Mouse (Mus musculus) forebrain, embryonic 15.5 days (tissue): ENCODE results near the gene Pde1b. TPM values are rescaled to one million over a fixed set of nuclear protein-coding genes. Genes with fewer than 3 reads are reported as not detected.

Experiments used
- ATAC-seq: fragments of 200-750 bp; cut with Nextera tagmentation; replicated peaks from 2 replicates; pipeline ENCODE4 v1.8.0; 2017; ENCODE audit warnings: mild to moderate bottlenecking, moderate TSS enrichment, moderate library complexity
- H3K27ac ChIP-seq: fragments of 300-500 bp; sonication (generic); replicated peaks from 2 replicates; pipeline ENCODE4 v1.5.1; 2015; ENCODE audit warnings: mild to moderate bottlenecking, inconsistent platforms
- H3K27me3 ChIP-seq: fragments of 300-500 bp; sonication (generic); 2 replicates; pipeline ENCODE4 v1.6.1; 2015; ENCODE audit warnings: inconsistent platforms
- H3K36me3 ChIP-seq: fragments of 300-500 bp; sonication (generic); 2 replicates; pipeline ENCODE4 v1.6.1; 2015; ENCODE audit warnings: mild to moderate bottlenecking, inconsistent platforms
- H3K4me1 ChIP-seq: fragments of 300-500 bp; sonication (generic); 2 replicates; pipeline ENCODE4 v1.6.1; 2015; ENCODE audit warnings: inconsistent platforms
- H3K4me2 ChIP-seq: fragments of 300-500 bp; sonication (generic); replicated peaks from 2 replicates; pipeline ENCODE4 v1.6.1; 2015; ENCODE audit warnings: mild to moderate bottlenecking, inconsistent platforms
- H3K4me3 ChIP-seq: fragments of 300-500 bp; sonication (generic); 2 replicates; pipeline ENCODE4 v1.5.1; 2015; ENCODE audit warnings: mild to moderate bottlenecking, inconsistent platforms
- H3K9ac ChIP-seq: fragments of 300-500 bp; sonication (generic); replicated peaks from 2 replicates; pipeline ENCODE4 v1.6.1; 2015; ENCODE audit warnings: mild to moderate bottlenecking, inconsistent platforms
- H3K9me3 ChIP-seq: fragments of 300-500 bp; sonication (generic); 2 replicates; pipeline ENCODE4 v1.6.1; 2016; ENCODE audit warnings: inconsistent platforms
- WGBS: fragments of 180-500 bp; shearing (Covaris S2); methylation state at CpG from one replicate; pipeline ENCODE4 v1.1.7; 2015; ENCODE audit warnings: mixed read lengths; 5-methylcytosine and 5-hydroxymethylcytosine counted together
- polyA plus RNA-seq: library from polyadenylated mRNA; unstranded; fragments of >200 nt; fragmentation: Nextera tagmentation; extraction: Ambion mirVana; gene quantifications from 2 replicates; pipeline ENCODE4 v1.2.1, GENCODE M21; 2015

The Pde1b gene
- polyA plus RNA-seq, 1 experiment from 2014 or later = 71.3 TPM

DNA sequence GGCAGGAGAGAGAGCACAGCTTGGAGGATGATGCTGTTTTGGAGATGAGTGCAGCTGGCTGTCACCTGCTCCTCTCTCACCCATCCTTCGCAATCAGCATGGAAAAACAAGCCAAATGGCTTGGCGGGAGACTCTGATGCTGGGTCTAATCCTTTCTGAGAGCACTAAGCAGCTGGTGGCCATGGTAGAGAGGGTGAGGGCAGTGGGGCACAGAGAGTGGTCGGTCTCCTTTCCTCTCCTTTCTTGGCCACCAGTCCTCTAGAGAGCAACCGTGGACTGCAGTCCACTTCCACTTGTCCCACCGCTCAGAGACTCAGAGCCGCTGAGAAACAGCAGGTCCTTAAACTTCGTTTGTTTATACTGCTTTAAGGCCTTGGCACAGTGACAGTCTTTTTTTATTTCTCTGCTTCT is 10.8 kb downstream of the Pde1b start:
- H3K9me3 ChIP-seq = no peaks in the 10 kb centered on the region
- peak; percentile 57 for ATAC-seq
- peak overlapping the region; percentile 59 for H3K9ac ChIP-seq

DNA sequence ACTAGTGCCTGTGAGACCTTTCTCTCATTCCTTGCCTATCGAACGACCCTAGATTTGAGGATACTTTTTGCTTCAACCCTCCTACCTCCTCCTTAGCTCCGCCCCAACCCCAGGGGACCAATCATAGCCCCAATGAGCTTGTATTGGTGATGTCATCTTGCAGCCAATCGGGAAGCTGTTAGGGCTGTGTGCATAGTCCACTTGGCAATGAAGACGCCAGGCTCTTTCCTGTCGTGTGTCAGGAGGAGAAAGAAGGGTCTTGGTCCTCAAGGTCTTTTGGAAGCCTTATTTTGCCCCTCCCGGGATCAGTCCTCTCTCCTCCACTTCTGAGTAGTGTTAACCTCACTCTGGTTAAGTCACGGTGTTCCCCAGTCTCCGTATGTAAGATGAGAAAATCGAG is 11.3 kb downstream of the Pde1b start:
- ATAC-seq = peak; percentile 93
- WGBS = under 1% methylated on average over 10 of the region's 10 CpGs
- peak overlapping the region; percentile 44 for H3K4me3 ChIP-seq
- H3K9ac ChIP-seq = peak overlapping the region; percentile 59
- H3K4me1 ChIP-seq = peaks cover 64% of the 10 kb centered on the region
- no peaks in the 10 kb centered on the region for H3K27me3 ChIP-seq
- H3K27ac ChIP-seq = peak overlapping the region; percentile 92
- peak overlapping the region; percentile 53 for H3K4me2 ChIP-seq
- no peaks in the 10 kb centered on the region for H3K36me3 ChIP-seq
- H3K9me3 ChIP-seq = no peaks in the 10 kb centered on the region

More for the DNA sequence above, 10.8 kb downstream of the Pde1b start:
- peak overlapping the region; percentile 44 for H3K4me3 ChIP-seq
- peaks cover 59% of the 10 kb centered on the region for H3K4me1 ChIP-seq
- WGBS = 2% methylated on average over 7 of the region's 7 CpGs
- H3K27ac ChIP-seq = peak overlapping the region; percentile 92
- peak overlapping the region; percentile 53 for H3K4me2 ChIP-seq
- H3K36me3 ChIP-seq = no peaks in the 10 kb centered on the region
- H3K27me3 ChIP-seq = no peaks in the 10 kb centered on the region

GRCm38 (mm10) chr15:103514914-103515313 is 12.1 kb downstream of the Pde1b start:
- peak overlapping the region; percentile 59; the same call in 1 of the 2 replicates for H3K9ac ChIP-seq
- H3K9me3 ChIP-seq = no peaks in the 10 kb centered on the region
- H3K4me2 ChIP-seq = peak overlapping the region; percentile 53
- ATAC-seq = no peak
- no peaks in the 10 kb centered on the region for H3K27me3 ChIP-seq
- peaks cover 65% of the 10 kb centered on the region for H3K4me1 ChIP-seq
- H3K36me3 ChIP-seq = no peaks in the 10 kb centered on the region
- H3K4me3 ChIP-seq = peak overlapping the region; percentile 44
- peak overlapping the region; percentile 92 for H3K27ac ChIP-seq
- WGBS = 23% methylated on average over 3 of the region's 3 CpGs

DNA sequence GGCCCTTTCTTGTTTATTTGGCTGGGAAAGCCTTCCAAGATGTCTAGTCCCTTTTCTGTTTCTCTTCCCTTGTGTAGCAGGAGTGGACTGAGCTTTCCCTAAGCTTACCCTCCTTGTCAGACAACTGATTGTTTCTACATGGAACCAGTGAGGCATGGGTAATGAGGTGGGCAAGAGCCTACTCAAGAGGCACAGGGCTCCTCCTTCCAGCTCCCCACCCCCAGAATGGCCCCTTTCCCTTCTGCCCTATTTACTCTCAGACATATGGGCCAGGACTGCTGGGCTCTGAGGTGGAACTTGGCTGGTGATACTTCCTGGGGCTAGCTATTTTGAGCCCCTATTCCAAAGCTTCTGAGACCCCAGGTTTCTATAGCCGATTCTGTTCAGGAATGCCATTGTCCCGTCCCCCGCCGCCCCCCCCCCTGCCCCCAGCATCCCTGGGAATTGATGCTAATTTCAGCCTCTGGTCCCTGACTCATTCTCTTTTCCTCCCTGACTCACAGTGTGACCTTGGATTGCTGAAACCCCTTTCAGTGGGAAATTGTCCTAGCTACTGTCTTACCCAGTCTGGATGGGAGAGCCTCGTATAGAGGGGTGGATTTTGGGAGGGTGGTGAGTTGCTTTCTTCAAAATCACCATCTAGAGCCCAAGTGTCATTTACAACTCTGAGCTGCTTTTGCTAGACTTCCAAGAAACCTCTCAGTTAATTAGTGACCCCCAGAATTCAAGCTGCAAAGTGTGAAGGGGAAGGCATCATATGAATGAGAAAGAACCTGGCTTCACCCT is 16.0 kb downstream of the Pde1b start:
- peaks cover 77% of the 10 kb centered on the region for H3K4me1 ChIP-seq
- WGBS = under 1% methylated on average over 5 of the region's 5 CpGs
- H3K36me3 ChIP-seq = peaks cover 12% of the 10 kb centered on the region
- no peaks in the 10 kb centered on the region for H3K27me3 ChIP-seq
- H3K4me3 ChIP-seq = no peak overlapping the region
- peak overlapping the region; percentile 24; the same call in 1 of the 2 replicates for H3K9ac ChIP-seq
- H3K9me3 ChIP-seq = no peaks in the 10 kb centered on the region
- H3K4me2 ChIP-seq = peak overlapping the region; percentile 29
- peak overlapping the region; percentile 92 for H3K27ac ChIP-seq
- ATAC-seq = peak; percentile 78

GRCm38 (mm10) chr15:103519386-103520378 is 16.8 kb downstream of the Pde1b start:
- Histone ChIP-seq H3K9ac (peak overlapping the region; percentile 24; the same call in 1 of the 2 replicates), H3K27me3 (no peaks in the 10 kb centered on the region), H3K9me3 (no peaks in the 10 kb centered on the region), H3K4me1 (peaks cover 68% of the 10 kb centered on the region), H3K4me3 (no peak overlapping the region), H3K27ac (peak overlapping the region; percentile 92), H3K36me3 (peaks cover 14% of the 10 kb centered on the region), H3K4me2 (peak overlapping the region; percentile 29)
- ATAC-seq = peak; percentile 31
- 5% methylated on average over 4 of the region's 4 CpGs for WGBS

GRCm38 (mm10) chr15:103522458-103523099 is 19.7 kb downstream of the Pde1b start:
- 65% methylated on average over 3 of the region's 3 CpGs for WGBS
- Histone ChIP-seq H3K4me3 (no peak overlapping the region), H3K27me3 (no peaks in the 10 kb centered on the region), H3K4me2 (no peak overlapping the region), H3K36me3 (peaks cover 28% of the 10 kb centered on the region), H3K27ac (peak overlapping the region; percentile 12), H3K9ac (no peak overlapping the region), H3K9me3 (no peaks in the 10 kb centered on the region), H3K4me1 (peaks cover 43% of the 10 kb centered on the region)
- ATAC-seq = no peak

DNA sequence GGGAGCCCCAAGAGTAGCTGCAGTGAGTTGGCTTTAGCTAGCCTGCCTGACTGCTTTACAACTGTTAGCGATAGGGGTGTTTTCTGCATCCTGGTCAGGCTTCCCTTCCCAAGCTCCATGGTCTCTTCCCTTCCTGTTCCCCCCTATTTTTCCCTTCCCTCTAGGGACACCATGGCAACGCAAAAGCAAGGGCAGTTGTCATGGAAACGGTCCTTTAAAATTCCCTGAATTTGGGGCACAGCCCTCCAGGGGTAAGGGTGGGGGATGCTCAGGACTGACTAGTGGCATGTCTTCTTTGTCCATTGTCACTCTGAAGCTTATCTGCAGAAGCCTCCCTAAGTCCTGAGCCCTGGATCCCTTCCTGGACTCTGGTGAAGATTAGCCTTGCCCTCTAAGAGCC is 20.3 kb downstream of the Pde1b start:
- Histone ChIP-seq H3K9me3 (no peaks in the 10 kb centered on the region), H3K27ac (peak overlapping the region; percentile 12; the same call in 1 of the 2 replicates), H3K27me3 (no peaks in the 10 kb centered on the region), H3K36me3 (peaks cover 34% of the 10 kb centered on the region), H3K4me2 (no peak overlapping the region), H3K4me3 (no peak overlapping the region), H3K4me1 (peaks cover 38% of the 10 kb centered on the region), H3K9ac (no peak overlapping the region)
- 41% methylated on average over 3 of the region's 3 CpGs for WGBS
- ATAC-seq = no peak

DNA sequence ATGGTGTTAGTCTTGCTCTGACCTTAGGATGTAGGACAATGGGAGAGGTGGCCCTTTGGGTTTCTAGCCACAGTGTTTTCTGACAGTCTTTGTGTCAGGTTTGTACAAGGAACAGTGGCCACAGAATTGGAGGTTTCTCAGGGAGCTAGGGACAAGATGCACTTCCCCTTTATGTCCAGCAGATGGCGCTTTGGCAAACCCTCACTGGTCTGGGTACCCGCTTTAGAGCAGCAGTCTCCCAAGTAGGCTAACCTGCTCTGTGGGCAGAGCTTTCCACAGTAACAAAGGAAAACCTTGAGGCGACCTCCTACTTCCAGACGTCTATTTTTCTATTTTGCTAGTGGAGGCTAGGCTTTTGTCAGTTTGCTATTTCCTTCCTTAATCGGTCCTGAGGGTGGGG is 27.5 kb downstream of the Pde1b start:
- peak; percentile 74 for ATAC-seq
- Histone ChIP-seq H3K4me2 (no peak overlapping the region), H3K36me3 (peaks cover 24% of the 10 kb centered on the region; the same call in 1 of the 2 replicates), H3K27ac (peak overlapping the region; percentile 39), H3K9ac (no peak overlapping the region), H3K4me3 (no peak overlapping the region), H3K27me3 (no peaks in the 10 kb centered on the region), H3K4me1 (no peaks in the 10 kb centered on the region), H3K9me3 (no peaks in the 10 kb centered on the region)
- WGBS = 3% methylated on average over 5 of the region's 5 CpGs

DNA sequence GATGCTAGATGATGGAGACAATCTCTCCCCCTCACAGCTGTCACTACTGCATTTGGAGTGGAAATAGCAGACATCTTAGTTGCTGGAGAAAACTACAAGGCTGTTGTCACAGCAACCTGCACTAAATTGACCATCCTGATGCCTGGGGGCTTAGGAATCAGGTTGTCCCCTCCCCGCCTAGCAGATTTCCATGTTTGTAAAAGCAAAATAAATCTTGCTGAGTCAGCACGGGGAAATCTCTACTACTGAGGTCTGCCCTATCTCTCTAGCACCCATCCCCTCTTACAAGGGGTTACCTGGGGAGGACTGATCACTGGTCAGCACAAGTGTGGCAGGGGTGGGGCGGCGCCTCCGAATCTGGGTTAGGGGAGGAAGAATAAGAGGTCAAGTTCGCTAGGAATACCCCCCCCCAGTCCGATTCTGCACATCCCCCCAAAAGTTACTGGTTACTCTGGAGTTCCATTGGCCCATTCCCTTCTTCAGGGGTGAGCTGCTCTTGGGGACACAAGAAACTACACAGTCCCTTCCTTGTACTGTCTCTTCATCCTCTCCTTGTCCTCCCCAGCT is 31.3 kb downstream of the Pde1b start:
- Histone ChIP-seq H3K27me3 (no peaks in the 10 kb centered on the region), H3K4me1 (peaks cover 16% of the 10 kb centered on the region)
- 92% methylated on average over 7 of the region's 7 CpGs for WGBS

GRCm38 (mm10) chr15:103535030-103535429 is 32.2 kb downstream of the Pde1b start:
- Histone ChIP-seq H3K9ac (no peak overlapping the region), H3K4me3 (no peak overlapping the region), H3K36me3 (peaks cover 6% of the 10 kb centered on the region; the same call in 1 of the 2 replicates), H3K4me2 (no peak overlapping the region), H3K9me3 (no peaks in the 10 kb centered on the region), H3K27me3 (peaks cover 2% of the 10 kb centered on the region; the same call in 1 of the 2 replicates), H3K27ac (no peak overlapping the region), H3K4me1 (peaks cover 16% of the 10 kb centered on the region)
- WGBS = 84% methylated on average over 2 of the region's 2 CpGs
- ATAC-seq = no peak

More for the DNA sequence above, 31.3 kb downstream of the Pde1b start:
- no peak overlapping the region for H3K9ac ChIP-seq
- no peak overlapping the region for H3K4me2 ChIP-seq
- no peak overlapping the region for H3K4me3 ChIP-seq
- ATAC-seq = no peak
- H3K27ac ChIP-seq = no peak overlapping the region
- H3K9me3 ChIP-seq = no peaks in the 10 kb centered on the region
- peaks cover 6% of the 10 kb centered on the region; the same call in 1 of the 2 replicates for H3K36me3 ChIP-seq

- H3K36me3 ChIP-seq = peaks cover 6% of the 10 kb centered on the region; the same call in 1 of the 2 replicates
- no peaks in the 10 kb centered on the region for H3K9me3 ChIP-seq
- no peak overlapping the region for H3K9ac ChIP-seq
- no peak overlapping the region for H3K4me3 ChIP-seq
- H3K27ac ChIP-seq = no peak overlapping the region
- H3K27me3 ChIP-seq = peaks cover 4% of the 10 kb centered on the region; the same call in 1 of the 2 replicates
- 59% methylated on average over 1 of the region's 1 CpGs for WGBS
- H3K4me1 ChIP-seq = peaks cover 16% of the 10 kb centered on the region
- ATAC-seq = no peak
- H3K4me2 ChIP-seq = no peak overlapping the region
Observed at GRCm38 (mm10) chr15:103535786-103536185, 33.0 kb downstream of the Pde1b start.
